18 mouse cellular contexts compared by ENCODE assay signal in the genomic region with DNA sequence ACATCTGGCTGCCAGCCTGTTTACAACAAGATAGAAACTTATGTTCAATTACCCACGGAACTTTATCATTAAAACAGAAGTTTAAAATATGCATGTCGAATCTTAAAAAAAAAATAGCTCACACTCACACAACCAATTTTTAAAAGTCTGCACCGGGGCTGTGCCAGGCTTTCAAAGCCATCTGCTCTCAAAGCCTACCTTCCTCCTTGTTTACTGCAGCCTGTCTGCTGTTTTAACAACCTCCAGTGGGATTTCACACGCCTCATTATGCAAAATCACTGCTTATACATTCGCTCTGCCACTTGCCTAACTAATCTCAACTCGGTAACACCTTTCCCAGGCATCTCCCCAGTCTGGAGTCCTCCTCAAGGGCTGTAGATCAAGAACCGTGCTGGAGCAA.
A peak's percentile ranks its signal among the peaks of the same experiment; 100 is the strongest.
DNase-seq lines count a peak whose midpoint lies in the region; ATAC-seq and TF ChIP-seq lines count a peak whose summit lies in the region.
"Had no signal": no experiment of that assay in that cellular context is flagged by ENCODE, and none has a peak within 500 bp of the region (broad histone marks: within the 10 kb centered on the region; RNA-seq: fewer than 3 reads in every experiment).

No protein-coding gene starts in this region.

- no peak overlapping the region for H3K4me2 ChIP-seq in forebrain, embryonic 14.5 days (ENCODE audit: low read length)
- no peak overlapping the region for H3K4me2 ChIP-seq in midbrain, postnatal 0 days (ENCODE audit: low read depth, low read length, poor library complexity, severe bottlenecking)
- no peak overlapping the region for H3K4me2 ChIP-seq in liver, embryonic 11.5 days
- H3K4me2 ChIP-seq: lung, embryonic 15.5 days; midbrain, embryonic 12.5 days had no signal

- no peaks in the 10 kb centered on the region for H3K9me3 ChIP-seq in forebrain, embryonic 14.5 days (replicated peaks; ENCODE audit: control insufficient read depth, low read length)
- no peaks in the 10 kb centered on the region for H3K9me3 ChIP-seq in midbrain, postnatal 0 days (ENCODE audit: low read length)
- no peaks in the 10 kb centered on the region for H3K9me3 ChIP-seq in liver, embryonic 11.5 days (ENCODE audit: control insufficient read depth, low read length)
- H3K9me3 ChIP-seq: lung, embryonic 15.5 days; midbrain, embryonic 12.5 days had no signal

- H3K36me3 ChIP-seq in forebrain, embryonic 14.5 days (ENCODE audit: control insufficient read depth, insufficient read depth, low read length), result no peaks in the 10 kb centered on the region
- H3K36me3 ChIP-seq in midbrain, postnatal 0 days (ENCODE audit: insufficient read depth, low read length), result no peaks in the 10 kb centered on the region
- H3K36me3 ChIP-seq in liver, embryonic 11.5 days (ENCODE audit: control insufficient read depth, insufficient read depth, low read length), result no peaks in the 10 kb centered on the region
- H3K36me3 ChIP-seq: lung, embryonic 15.5 days; midbrain, embryonic 12.5 days had no signal

- peak; percentile 15 to 20 for DNase-seq in left cerebral cortex, postnatal 14 days (ENCODE audit: low spot score in 2 of 2)
- no peak for DNase-seq in left cerebral cortex, postnatal 4 days
- peak; percentile 89 for DNase-seq in forebrain, embryonic 14.5 days (ENCODE audit: low spot score)
- DNase-seq in frontal cortex, postnatal 36 days (ENCODE audit: low spot score in 2 of 2), result peak; percentile 11 to 40
- peak; percentile 66 for DNase-seq in midbrain, postnatal 0 days (ENCODE audit: low spot score)
- no peak for DNase-seq in liver, embryonic 11.5 days (ENCODE audit: low spot score)
- DNase-seq in adrenal gland, postnatal 25 days, result no peak
- DNase-seq: cerebellum, postnatal 10 days; heart, adult 2 months; heart, postnatal 10 days; kidney, postnatal 25 days; liver; retina, postnatal 1 day; thymus, postnatal 36 days had no signal

- TF ChIP-seq CTCF in midbrain, postnatal 0 days (IDR thresholded peaks at IDR 0.05), result no peak

- ATAC-seq in forebrain, embryonic 14.5 days, result peak; percentile 89
- ATAC-seq in midbrain, postnatal 0 days (ENCODE audit: low FRiP score), result no peak
- ATAC-seq in liver, embryonic 11.5 days (replicated peaks; ENCODE audit: low FRiP score), result no peak
- ATAC-seq: intestine, postnatal 0 days had no signal

- H3K27ac ChIP-seq in forebrain, embryonic 14.5 days (ENCODE audit: low read depth, low read length), result peak overlapping the region; percentile 73
- no peak overlapping the region for H3K27ac ChIP-seq in midbrain, postnatal 0 days (ENCODE audit: low read depth, low read length)
- H3K27ac ChIP-seq in liver, embryonic 11.5 days (ENCODE audit: low read depth, low read length), result no peak overlapping the region
- H3K27ac ChIP-seq: heart, adult 2 months; lung, embryonic 15.5 days; midbrain, embryonic 12.5 days had no signal

- H3K4me1 ChIP-seq in forebrain, embryonic 14.5 days (ENCODE audit: control insufficient read depth, insufficient read depth, low read length), result peaks cover 9% of the 10 kb centered on the region; the same call in 1 of the 2 replicates
- H3K4me1 ChIP-seq in midbrain, postnatal 0 days (ENCODE audit: insufficient read depth, low read length), result no peaks in the 10 kb centered on the region
- no peaks in the 10 kb centered on the region for H3K4me1 ChIP-seq in liver, embryonic 11.5 days (replicated peaks; ENCODE audit: control insufficient read depth, insufficient read depth, low read length)
- H3K4me1 ChIP-seq: lung, embryonic 15.5 days had no signal

- intact Hi-C loops in left cerebral cortex, postnatal 14 days (cut with DNase I), result no loop called here
- intact Hi-C loops in left cerebral cortex, postnatal 4 days (cut with DNase I), result no loop called here

- H3K27me3 ChIP-seq in forebrain, embryonic 14.5 days (replicated peaks; ENCODE audit: control insufficient read depth, insufficient read depth, low read length), result no peaks in the 10 kb centered on the region
- no peaks in the 10 kb centered on the region for H3K27me3 ChIP-seq in midbrain, postnatal 0 days (ENCODE audit: insufficient read depth, low read length)
- no peaks in the 10 kb centered on the region for H3K27me3 ChIP-seq in liver, embryonic 11.5 days (replicated peaks; ENCODE audit: control insufficient read depth, insufficient read depth, low read length)
- H3K27me3 ChIP-seq: CH12.LX; lung, embryonic 15.5 days had no signal

- no peak overlapping the region for H3K9ac ChIP-seq in forebrain, embryonic 14.5 days (ENCODE audit: low read length)
- no peak overlapping the region for H3K9ac ChIP-seq in midbrain, postnatal 0 days (replicated peaks; ENCODE audit: low read length, poor library complexity, severe bottlenecking)
- no peak overlapping the region for H3K9ac ChIP-seq in liver, embryonic 11.5 days (ENCODE audit: low read depth, low read length)
- H3K9ac ChIP-seq: lung, embryonic 15.5 days; midbrain, embryonic 12.5 days had no signal

- 13% methylated on average over 7 of the region's 7 CpGs for WGBS in forebrain, embryonic 14.5 days
- 29% methylated on average over 7 of the region's 7 CpGs for WGBS in midbrain, postnatal 0 days
- 45% methylated on average over 7 of the region's 7 CpGs for WGBS in liver, embryonic 11.5 days

- no peak overlapping the region for H3K4me3 ChIP-seq in forebrain, embryonic 14.5 days (ENCODE audit: low read depth, low read length)
- H3K4me3 ChIP-seq in midbrain, postnatal 0 days (ENCODE audit: low read depth, low read length), result no peak overlapping the region
- H3K4me3 ChIP-seq in liver, embryonic 11.5 days (ENCODE audit: low read depth, low read length), result no peak overlapping the region
- H3K4me3 ChIP-seq: heart, adult 2 months; lung, embryonic 15.5 days; midbrain, embryonic 12.5 days had no signal

Comparison
In these comparisons a context has a peak if more than half of its experiments do, and no peak if none do; other contexts are left out.
1. DNase-seq: peak in left cerebral cortex, postnatal 14 days (2 of 2), forebrain, embryonic 14.5 days (single experiment), frontal cortex, postnatal 36 days (2 of 2) and midbrain, postnatal 0 days (single experiment); none in left cerebral cortex, postnatal 4 days (single experiment), liver, embryonic 11.5 days (single experiment) and adrenal gland, postnatal 25 days (single experiment).